Mouse (Mus musculus): ENCODE results near the gene Azin2.

GRCm38 (mm10) chr4:128962029-128962925, at the start of gene Azin2:
- TF ChIP-seq USF1 (IDR thresholded peaks at IDR 0.05; ENCODE audit: low read depth) (no peak), TCF12 (IDR thresholded peaks at IDR 0.05; ENCODE audit: insufficient read depth, poor library complexity, severe bottlenecking) (no peak), POLR2A (IDR thresholded peaks at IDR 0.05; ENCODE audit: insufficient read length, low read depth) (peak; percentile 88), POLR2AphosphoS2 (IDR thresholded peaks at IDR 0.05; ENCODE audit: insufficient read length, low read depth) (peak; percentile 67), REST (IDR thresholded peaks at IDR 0.05; ENCODE audit: insufficient read depth, insufficient read length) (no peak), E2F4 (IDR thresholded peaks at IDR 0.05; ENCODE audit: insufficient read depth) (no peak), MAX (IDR thresholded peaks at IDR 0.05; ENCODE audit: low read depth) (no peak), TCF3 (IDR thresholded peaks at IDR 0.05; ENCODE audit: insufficient read length, low read depth) (no peak), CEBPB (IDR thresholded peaks at IDR 0.05; ENCODE audit: insufficient read depth, poor library complexity, severe bottlenecking) (no peak)
